Mouse (Mus musculus) thymus, adult 18-20 months (tissue): Measurements from ENCODE around the gene Obox5.
"Not testable (repeated sequence)": the region's sequence is repeated elsewhere in the genome, so short reads cannot be mapped to it uniquely, and the experiment has no call there.

Experiments
- DNase-seq, 2 experiments: peaks; one replicate each; pipeline ENCODE4 v3.0.0; 2022; ENCODE audit warnings: mixed read lengths in 2 of 2

The Obox5 gene

DNA sequence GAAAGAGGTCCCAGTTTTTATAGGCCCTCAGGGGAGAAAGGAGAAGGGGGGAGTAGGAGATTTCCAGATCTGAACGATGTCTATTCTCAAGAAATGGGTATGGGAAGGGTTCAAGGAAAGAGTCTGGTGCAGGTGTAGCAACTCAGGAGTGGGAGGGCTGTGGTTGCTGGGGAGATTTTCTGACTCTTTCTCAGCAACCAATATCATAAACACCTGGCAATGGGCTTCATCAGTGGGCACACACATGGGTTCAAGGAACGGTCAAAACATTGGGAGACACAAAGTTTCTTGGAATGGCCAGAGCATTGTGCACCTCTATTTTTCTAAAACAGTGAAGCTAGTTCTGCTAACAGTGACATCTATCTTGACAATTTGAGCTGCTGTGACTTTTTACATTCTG lies at the start of gene Obox5:
Obox5 (plus strand) TSS at position 301 of the 400 bp plus-strand sequence.
- DNase-seq = not testable (repeated sequence)

DNA sequence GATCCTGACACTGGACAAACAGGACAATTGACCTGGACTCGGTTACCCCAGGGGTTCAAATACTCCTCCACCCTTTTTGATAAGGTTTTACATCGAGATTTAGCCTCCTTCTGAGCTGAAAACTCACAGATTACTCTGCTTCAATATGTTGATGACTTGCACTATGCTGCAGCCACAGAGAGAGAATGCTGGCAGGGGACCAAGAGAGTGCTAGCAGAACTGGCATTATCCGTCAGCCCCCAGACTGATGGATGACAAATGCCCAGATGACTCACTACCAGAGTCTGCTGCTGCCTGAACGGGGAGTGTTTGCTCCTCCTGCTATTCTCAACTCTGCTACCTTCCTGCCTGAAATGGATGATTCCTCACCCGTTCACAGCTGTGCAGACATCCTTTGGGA lies 635 bp upstream of the Obox5 start:
- DNase-seq = not testable (repeated sequence)
